Mouse (Mus musculus) heart, postnatal 0 days (tissue): ENCODE data around the gene Myo6.

ENCODE experiments used
- CTCF ChIP-seq: IDR thresholded peaks from 2 replicates; pipeline ENCODE4 v1.5.1; 2016; ENCODE audit warnings: antibody characterized with exemption, control low read depth, low read depth
- EP300 ChIP-seq: IDR thresholded peaks from 2 replicates; pipeline ENCODE4 v1.6.1; 2016; ENCODE audit warnings: antibody characterized with exemption, low read depth

DNA sequence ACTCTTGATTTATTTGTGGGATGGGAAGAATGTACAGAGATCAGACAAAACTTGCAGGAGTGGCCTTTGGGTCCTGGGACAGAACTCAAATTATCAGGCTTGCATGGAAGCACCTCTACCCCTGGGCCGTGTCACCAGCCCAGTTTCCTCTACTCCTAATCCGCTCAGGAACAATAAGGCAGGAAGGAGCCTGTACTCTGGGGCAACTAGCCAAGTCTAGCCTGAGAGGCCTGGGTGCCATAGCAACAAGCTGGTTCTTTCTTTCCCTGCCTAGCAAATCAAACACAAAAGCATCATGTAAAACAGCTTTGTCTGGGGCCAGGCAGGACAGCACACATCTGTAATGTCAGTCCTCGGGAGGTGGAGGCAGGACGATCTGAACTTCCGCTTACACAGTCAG is 9.6 kb upstream of the Myo6 start:
- TF ChIP-seq CTCF (no peak), EP300 (no peak)
